Mouse (Mus musculus) gastrocnemius, adult 18-20 months (tissue): Measurements from ENCODE around the gene Kif5c. TPM values are rescaled to one million over a fixed set of nuclear protein-coding genes. Genes with fewer than 3 reads are reported as not detected.

Experiments
- DNase-seq: peaks from one replicate; pipeline ENCODE4 v3.0.0; 2021; ENCODE audit warnings: low spot score
- long read RNA-seq, 2 experiments: library from polyadenylated mRNA; stranded (forward); transcript quantifications; one replicate each; pipeline ENCODE4 v2.0.0; 2021
- total RNA-seq, 2 experiments: library from RNA; stranded (reverse); gene quantifications; 2 replicates each; pipeline ENCODE4 v1.2.3; 2021

Gene Kif5c
- under 1 TPM; 0.40 to 0.68 TPM for total RNA-seq
- long read RNA-seq, experiment 1, result 0 reads
- long read RNA-seq, experiment 2, partial matches to known transcripts, result 0 of 1 reads
- long read RNA-seq, experiment 2, other reads (novel, unspliced or antisense), result 1 of 1 reads

GRCm38 (mm10) chr2:49618829-49619718 lies at the start of gene Kif5c:
TSS of gene Kif5c (plus strand) at chr2:49619298.
- peak; percentile 70 for DNase-seq

- no peak for DNase-seq
Observed at GRCm38 (mm10) chr2:49569862-49570777, 49.0 kb upstream of the Kif5c start.

GRCm38 (mm10) chr2:49570778-49571101 lies 48.4 kb upstream of the Kif5c start:
- DNase-seq, result no peak

- DNase-seq, result no peak
Observed at GRCm38 (mm10) chr2:49571159-49571920, 47.8 kb upstream of the Kif5c start.

GRCm38 (mm10) chr2:49572111-49572642 lies 46.9 kb upstream of the Kif5c start:
- DNase-seq, result no peak

- no peak for DNase-seq
Observed at GRCm38 (mm10) chr2:49572684-49573083, 46.4 kb upstream of the Kif5c start.

GRCm38 (mm10) chr2:49573282-49573681 lies 45.8 kb upstream of the Kif5c start:
- DNase-seq, result no peak

- DNase-seq, result no peak
Observed at GRCm38 (mm10) chr2:49580585-49580984, 38.5 kb upstream of the Kif5c start.

GRCm38 (mm10) chr2:49582546-49582945 lies 36.6 kb upstream of the Kif5c start:
- no peak for DNase-seq

- DNase-seq, result no peak
Observed at GRCm38 (mm10) chr2:49583311-49583710, 35.8 kb upstream of the Kif5c start.

GRCm38 (mm10) chr2:49590450-49590849 lies 28.6 kb upstream of the Kif5c start:
- no peak for DNase-seq

GRCm38 (mm10) chr2:49592926-49593325 lies 26.2 kb upstream of the Kif5c start:
- no peak for DNase-seq

GRCm38 (mm10) chr2:49594886-49595285 lies 24.2 kb upstream of the Kif5c start:
- no peak for DNase-seq

- DNase-seq, result no peak
Observed at GRCm38 (mm10) chr2:49596318-49596717, 22.8 kb upstream of the Kif5c start.

GRCm38 (mm10) chr2:49600021-49600681 lies 18.9 kb upstream of the Kif5c start:
- no peak for DNase-seq

GRCm38 (mm10) chr2:49602791-49603349 lies 16.2 kb upstream of the Kif5c start:
- no peak for DNase-seq

GRCm38 (mm10) chr2:49609611-49610010 lies 9.5 kb upstream of the Kif5c start:
- no peak for DNase-seq

- no peak for DNase-seq
Observed at GRCm38 (mm10) chr2:49616765-49617164, 2.3 kb upstream of the Kif5c start.

- no peak for DNase-seq
Observed at GRCm38 (mm10) chr2:49619719-49620522, 823 bp downstream of the Kif5c start.
